Mouse (Mus musculus) embryonic facial prominence, embryonic 14.5 days (tissue): ENCODE data around the gene Fam126a. TPM values are rescaled to one million over a fixed set of nuclear protein-coding genes. Genes with fewer than 3 reads are reported as not detected.

Experiments used
- ATAC-seq: fragments of 200-750 bp; cut with Nextera tagmentation; 2 replicates; pipeline ENCODE4 v1.8.0; 2017; ENCODE audit warnings: low read depth, moderate number of reproducible peaks, moderate TSS enrichment
- DNase-seq: peaks from one replicate; pipeline ENCODE4 v3.0.0-alpha.2; 2015; ENCODE audit warnings: low spot score
- H3K27ac ChIP-seq: fragments of 300-500 bp; sonication (generic); replicated peaks from 2 replicates; pipeline ENCODE4 v1.5.1; 2014; ENCODE audit warnings: low read depth, mild to moderate bottlenecking, low read length, moderate library complexity
- H3K27me3 ChIP-seq: fragments of 300-500 bp; sonication (generic); replicated peaks from 2 replicates; pipeline ENCODE4 v1.6.1; 2014; ENCODE audit warnings: low read length; ENCODE audit not compliant: control insufficient read depth, insufficient read depth
- H3K36me3 ChIP-seq: fragments of 300-500 bp; sonication (generic); 2 replicates; pipeline ENCODE4 v1.6.1; 2014; ENCODE audit warnings: low read length, mixed read lengths; ENCODE audit not compliant: control insufficient read depth, insufficient read depth
- H3K4me1 ChIP-seq: fragments of 300-500 bp; sonication (generic); 2 replicates; pipeline ENCODE4 v1.6.1; 2014; ENCODE audit warnings: antibody characterized with exemption, low read length; ENCODE audit not compliant: control insufficient read depth, insufficient read depth
- H3K4me2 ChIP-seq: fragments of 300-500 bp; sonication (generic); 2 replicates; pipeline ENCODE4 v1.6.1; 2014; ENCODE audit warnings: low read depth, mild to moderate bottlenecking, low read length, moderate library complexity, mixed read lengths
- H3K4me3 ChIP-seq: fragments of 300-500 bp; sonication (generic); 2 replicates; pipeline ENCODE4 v1.5.1; 2014; ENCODE audit warnings: low read depth, mild to moderate bottlenecking, low read length
- H3K9ac ChIP-seq: fragments of 300-500 bp; sonication (generic); 2 replicates; pipeline ENCODE4 v1.6.1; 2014; ENCODE audit warnings: low read depth, mild to moderate bottlenecking, low read length, moderate library complexity, mixed read lengths
- H3K9me3 ChIP-seq: fragments of 300-500 bp; sonication (generic); 2 replicates; pipeline ENCODE4 v1.6.1; 2016; ENCODE audit warnings: low read length; ENCODE audit not compliant: control insufficient read depth
- WGBS: fragments of 180-500 bp; shearing (Covaris S2); extraction: QIAGEN DNeasy Blood & Tissue Kit; methylation state at CpG from one replicate; pipeline ENCODE4 v1.1.7; 2014; 5-methylcytosine and 5-hydroxymethylcytosine counted together
- polyA plus RNA-seq: library from polyadenylated mRNA; unstranded; fragments of >200 nt; fragmentation: Nextera tagmentation; extraction: Ambion mirVana; gene quantifications from 2 replicates; pipeline ENCODE4 v1.2.1, GENCODE M21; 2014

Gene Fam126a
- polyA plus RNA-seq, 1 experiment from 2014 or later = 40.2 TPM

DNA sequence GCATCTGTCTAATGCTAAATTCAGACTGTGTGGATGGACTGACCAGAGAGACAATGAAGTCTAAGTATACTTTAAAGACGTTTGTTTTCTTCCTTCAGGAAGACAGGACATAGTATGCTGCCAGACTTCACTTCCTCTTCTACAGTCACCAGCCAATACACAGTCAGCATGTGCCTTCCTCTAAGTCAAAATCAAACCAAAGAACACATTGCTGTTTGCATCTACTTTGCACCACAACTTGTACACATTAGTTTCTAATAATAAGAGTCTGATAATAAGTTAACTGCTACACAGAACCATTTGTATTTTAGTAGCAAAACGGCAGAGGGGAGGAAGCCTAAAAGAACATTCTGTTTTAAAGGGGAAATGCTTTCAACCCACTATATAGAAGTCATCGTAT is 4.5 kb upstream of the Fam126a start:
- Histone ChIP-seq H3K27me3 (no peaks in the 10 kb centered on the region), H3K27ac (no peak overlapping the region), H3K36me3 (no peaks in the 10 kb centered on the region), H3K9ac (no peak overlapping the region), H3K4me2 (no peak overlapping the region), H3K4me3 (no peak overlapping the region), H3K4me1 (no peaks in the 10 kb centered on the region), H3K9me3 (no peaks in the 10 kb centered on the region)
- DNase-seq (no peak), ATAC-seq (no peak)
- 46% methylated on average over 3 of the region's 3 CpGs for WGBS

- no peak overlapping the region for H3K4me2 ChIP-seq
- 69% methylated on average over 1 of the region's 1 CpGs for WGBS
Measured at GRCm38 (mm10) chr5:24034091-24034490, 3.6 kb upstream of the Fam126a start.

GRCm38 (mm10) chr5:24029946-24030578 is 428 bp downstream of the Fam126a start:
- Histone ChIP-seq H3K9me3 (no peaks in the 10 kb centered on the region), H3K9ac (peak overlapping the region; percentile 89), H3K27me3 (no peaks in the 10 kb centered on the region), H3K27ac (peak overlapping the region; percentile 80), H3K4me2 (peak overlapping the region; percentile 83), H3K36me3 (no peaks in the 10 kb centered on the region), H3K4me1 (no peaks in the 10 kb centered on the region), H3K4me3 (peak overlapping the region; percentile 87)
- DNase-seq (peak; percentile 28), ATAC-seq (peak; percentile 66)
- WGBS = 0% methylated on average over 39 of the region's 73 CpGs

More at GRCm38 (mm10) chr5:24034091-24034490, 3.6 kb upstream of the Fam126a start:
- ATAC-seq = no peak
- Histone ChIP-seq H3K27me3 (no peaks in the 10 kb centered on the region), H3K27ac (no peak overlapping the region), H3K4me1 (no peaks in the 10 kb centered on the region), H3K9me3 (no peaks in the 10 kb centered on the region), H3K9ac (no peak overlapping the region), H3K4me3 (no peak overlapping the region), H3K36me3 (no peaks in the 10 kb centered on the region)
- DNase-seq = no peak

- ATAC-seq (peak; percentile 47), DNase-seq (peak; percentile 87)
- Histone ChIP-seq H3K27me3 (no peaks in the 10 kb centered on the region), H3K36me3 (no peaks in the 10 kb centered on the region), H3K4me2 (peak overlapping the region; percentile 83), H3K9me3 (no peaks in the 10 kb centered on the region), H3K4me3 (peak overlapping the region; percentile 87), H3K4me1 (no peaks in the 10 kb centered on the region), H3K9ac (peak overlapping the region; percentile 89), H3K27ac (no peak overlapping the region; the same call in 1 of the 2 replicates)
- 4% methylated on average over 11 of the region's 11 CpGs for WGBS
Measured at GRCm38 (mm10) chr5:24029331-24029771, 1.1 kb downstream of the Fam126a start.

DNA sequence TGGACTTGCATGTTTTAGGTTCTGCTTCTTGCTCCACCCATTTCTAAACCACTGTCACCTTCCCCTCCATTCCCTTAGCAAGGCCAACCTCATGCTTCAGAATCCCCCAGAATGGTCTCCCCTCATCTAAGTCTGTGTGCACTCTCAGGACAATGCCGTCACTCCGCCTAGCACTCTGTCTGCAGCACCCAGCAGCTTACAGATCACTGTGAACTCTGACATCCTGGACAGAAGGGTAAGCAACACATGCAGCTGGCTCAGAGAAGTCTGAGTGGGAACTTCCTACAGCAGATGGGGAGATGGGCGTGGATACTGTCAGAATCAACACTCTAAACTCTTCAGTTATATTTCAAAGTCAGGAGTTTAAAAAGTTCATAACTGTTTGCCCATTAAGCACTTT is 5.5 kb downstream of the Fam126a start:
- no peaks in the 10 kb centered on the region for H3K27me3 ChIP-seq
- H3K4me2 ChIP-seq = no peak overlapping the region
- H3K4me1 ChIP-seq = 0 out of 2 replicates have a peak, but pooled peaks cover under 1% of the 10 kb centered on the region
- 84% methylated on average over 3 of the region's 3 CpGs for WGBS
- DNase-seq (no peak), ATAC-seq (no peak)
- H3K4me3 ChIP-seq = no peak overlapping the region
- no peak overlapping the region for H3K9ac ChIP-seq
- H3K9me3 ChIP-seq = no peaks in the 10 kb centered on the region
- no peak overlapping the region for H3K27ac ChIP-seq
- H3K36me3 ChIP-seq = no peaks in the 10 kb centered on the region

DNA sequence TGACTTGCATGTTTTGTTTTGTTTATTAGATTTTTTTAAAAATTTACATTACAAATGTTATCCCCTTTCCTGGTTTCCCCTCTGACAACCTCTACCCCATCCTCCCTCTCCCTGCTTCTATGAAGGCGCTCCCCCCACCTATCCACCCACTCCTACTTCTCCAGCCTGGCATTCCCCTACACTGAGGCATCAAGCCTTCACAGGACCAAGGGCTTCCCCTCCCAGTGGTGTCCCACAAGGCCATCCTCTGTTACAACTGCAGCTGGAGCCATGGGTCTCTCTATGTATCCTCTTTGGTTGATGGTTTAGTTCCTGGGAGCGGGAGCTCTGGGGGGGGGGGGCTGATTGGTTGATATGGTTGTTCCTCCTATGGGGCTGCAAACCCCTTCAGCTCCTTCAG is 7.3 kb downstream of the Fam126a start:
- no peak overlapping the region for H3K4me2 ChIP-seq
- DNase-seq (no peak), ATAC-seq (no peak)
- H3K27me3 ChIP-seq = no peaks in the 10 kb centered on the region
- H3K36me3 ChIP-seq = no peaks in the 10 kb centered on the region
- no peaks in the 10 kb centered on the region for H3K9me3 ChIP-seq
- H3K9ac ChIP-seq = no peak overlapping the region
- H3K4me1 ChIP-seq = peaks cover 6% of the 10 kb centered on the region; the same call in 1 of the 2 replicates
- no peak overlapping the region for H3K4me3 ChIP-seq
- no peak overlapping the region for H3K27ac ChIP-seq
- WGBS = 97% methylated on average over 2 of the region's 2 CpGs

DNA sequence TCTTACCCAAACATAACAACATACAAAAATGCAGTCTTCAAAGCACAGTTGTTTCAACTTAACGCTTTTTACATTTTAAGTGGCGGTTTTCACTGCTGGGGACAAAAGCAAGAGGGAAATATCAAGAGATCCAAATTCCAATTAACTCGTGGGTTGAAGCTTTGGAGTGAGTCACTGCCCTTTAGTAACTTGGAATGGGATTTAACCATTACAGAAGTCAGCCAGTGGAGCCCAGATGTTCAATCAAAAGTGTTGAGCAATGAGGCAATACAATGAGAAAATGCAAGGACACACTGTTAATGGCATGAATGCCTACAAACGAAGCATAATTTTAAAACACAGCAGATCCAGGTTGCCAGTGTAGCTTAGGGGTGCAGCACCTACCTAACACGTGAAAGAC is 8.8 kb downstream of the Fam126a start:
- WGBS = 73% methylated on average over 5 of the region's 5 CpGs
- H3K36me3 ChIP-seq = no peaks in the 10 kb centered on the region
- ATAC-seq = no peak

DNA sequence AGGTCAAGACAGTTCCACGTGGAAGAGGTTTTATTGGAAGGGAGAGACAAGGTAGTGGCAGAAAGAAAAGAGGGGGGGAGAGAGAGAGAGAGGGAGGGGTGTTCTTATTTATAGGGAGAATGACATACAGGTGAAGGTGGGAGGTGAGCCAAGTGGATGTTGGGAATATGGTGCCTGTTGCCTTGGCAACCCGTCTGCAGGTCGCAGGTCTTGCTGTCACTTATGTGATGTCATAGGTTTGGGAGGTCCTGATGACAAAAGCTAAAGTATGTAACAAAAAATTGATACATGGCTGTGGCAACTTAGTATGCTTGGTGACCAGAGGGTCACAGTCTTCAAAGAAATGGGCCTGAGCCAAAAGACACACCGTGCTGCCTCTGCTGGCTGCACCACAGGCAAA is 10.1 kb downstream of the Fam126a start:
- H3K9me3 ChIP-seq = no peaks in the 10 kb centered on the region
- peaks cover 6% of the 10 kb centered on the region; the same call in 1 of the 2 replicates for H3K4me1 ChIP-seq
- H3K27me3 ChIP-seq = no peaks in the 10 kb centered on the region
- ATAC-seq (no peak), DNase-seq (no peak)
- H3K9ac ChIP-seq = no peak overlapping the region
- H3K4me3 ChIP-seq = no peak overlapping the region
- no peaks in the 10 kb centered on the region for H3K36me3 ChIP-seq
- WGBS = 75% methylated on average over 4 of the region's 4 CpGs
- H3K27ac ChIP-seq = no peak overlapping the region
- H3K4me2 ChIP-seq = no peak overlapping the region

More for the DNA sequence above, 8.8 kb downstream of the Fam126a start:
- Histone ChIP-seq H3K9me3 (no peaks in the 10 kb centered on the region), H3K4me3 (no peak overlapping the region), H3K27ac (no peak overlapping the region), H3K4me1 (peaks cover 6% of the 10 kb centered on the region; the same call in 1 of the 2 replicates), H3K9ac (no peak overlapping the region), H3K4me2 (no peak overlapping the region), H3K27me3 (no peaks in the 10 kb centered on the region)
- no peak for DNase-seq
